Mouse (Mus musculus): ENCODE data around the gene 3110001I22Rik. TPM values are rescaled to one million over a fixed set of nuclear protein-coding genes. Genes with fewer than 3 reads are reported as not detected.

The 3110001I22Rik gene
- polyA plus RNA-seq, 1 experiment from 2014 or later, result 9.1 TPM

Other genes starting within 250 kb of the 3110001I22Rik start
- 27.2 and 32.9 TPM in 2 replicates for gene Parn, start 3.8 kb upstream of the 3110001I22Rik start, polyA plus RNA-seq (2014; fragmentation: Nextera tagmentation; extraction: Ambion mirVana)
- gene Bfar, start 71 bp upstream of the 3110001I22Rik start, polyA plus RNA-seq (2014; fragmentation: Nextera tagmentation; extraction: Ambion mirVana), result 50.7 and 53.8 TPM in 2 replicates
- gene Pla2g10, start 59.1 kb downstream of the 3110001I22Rik start, polyA plus RNA-seq (2014; fragmentation: Nextera tagmentation; extraction: Ambion mirVana), result 0.31 TPM in 1 of 2 replicates, not detected in the other
- gene Rrn3, start 108.8 kb downstream of the 3110001I22Rik start, polyA plus RNA-seq (2014; fragmentation: Nextera tagmentation; extraction: Ambion mirVana), result 78.4 and 102 TPM in 2 replicates
- gene Ntan1, start 146.9 kb downstream of the 3110001I22Rik start, polyA plus RNA-seq (2014; fragmentation: Nextera tagmentation; extraction: Ambion mirVana), result 205 and 213 TPM in 2 replicates
- 54.7 and 77.8 TPM in 2 replicates for gene Pdxdc1, start 231.2 kb downstream of the 3110001I22Rik start, polyA plus RNA-seq (2014; fragmentation: Nextera tagmentation; extraction: Ambion mirVana)
- gene Mpv17l, start 231.2 kb downstream of the 3110001I22Rik start, polyA plus RNA-seq (2014; fragmentation: Nextera tagmentation; extraction: Ambion mirVana), result 22.0 and 23.4 TPM in 2 replicates

Measured in midbrain, embryonic 14.5 days (tissue).